Mouse (Mus musculus) spleen, postnatal 36 days (tissue): ENCODE data around the gene Hnrnpl.

Experiments used
- DNase-seq, 2 experiments: peaks; one replicate each; pipeline ENCODE4 v3.0.0; 2022; ENCODE audit warnings: low spot score in 2 of 2, mixed read lengths in 1 of 2

The Hnrnpl gene

GRCm38 (mm10) chr7:28812436-28812835, 4.1 kb downstream of the Hnrnpl start:
- no peak for DNase-seq

- DNase-seq, result no peak
These were observed 4.6 kb downstream of the Hnrnpl start for GRCm38 (mm10) chr7:28812949-28813348.

- DNase-seq, result no peak
These were observed 6.1 kb downstream of the Hnrnpl start for GRCm38 (mm10) chr7:28814306-28815034.

- no peak for DNase-seq
These were observed 6.9 kb downstream of the Hnrnpl start for GRCm38 (mm10) chr7:28815230-28815629.

- DNase-seq, result peak; percentile 69 to 75
These were observed 7.9 kb downstream of the Hnrnpl start for GRCm38 (mm10) chr7:28816201-28816600.

- no peak for DNase-seq
These were observed 8.6 kb downstream of the Hnrnpl start for GRCm38 (mm10) chr7:28816920-28817319.

- DNase-seq, result no peak
These were observed 9.2 kb downstream of the Hnrnpl start for GRCm38 (mm10) chr7:28817524-28817923.

GRCm38 (mm10) chr7:28817957-28818356, 9.6 kb downstream of the Hnrnpl start:
- no peak for DNase-seq

GRCm38 (mm10) chr7:28818436-28818835, 10.1 kb downstream of the Hnrnpl start:
- no peak for DNase-seq

- no peak for DNase-seq
These were observed 10.6 kb downstream of the Hnrnpl start for GRCm38 (mm10) chr7:28818861-28819452.

GRCm38 (mm10) chr7:28819571-28819970, 11.2 kb downstream of the Hnrnpl start:
- DNase-seq, result no peak

GRCm38 (mm10) chr7:28820358-28821260, 12.3 kb downstream of the Hnrnpl start:
- DNase-seq, result no peak

GRCm38 (mm10) chr7:28821261-28821831, 13.0 kb downstream of the Hnrnpl start:
- peak in 1 of 2 experiments; percentile 53 for DNase-seq

- no peak for DNase-seq
These were observed 14.2 kb downstream of the Hnrnpl start for GRCm38 (mm10) chr7:28822556-28822955.

GRCm38 (mm10) chr7:28822993-28823903, 14.9 kb downstream of the Hnrnpl start:
- DNase-seq, result no peak

GRCm38 (mm10) chr7:28823932-28824331, 15.6 kb downstream of the Hnrnpl start:
- no peak for DNase-seq

- peak; percentile 87 to 90 for DNase-seq
These were observed 16.8 kb downstream of the Hnrnpl start, which contains the start of gene Ech1 for GRCm38 (mm10) chr7:28824941-28825685. Ech1 (plus strand) TSS chr7:28825217.

- no peak for DNase-seq
These were observed 17.5 kb downstream of the Hnrnpl start for GRCm38 (mm10) chr7:28825686-28826401.

GRCm38 (mm10) chr7:28826402-28826772, 18.0 kb downstream of the Hnrnpl start:
- no peak for DNase-seq

- no peak for DNase-seq
These were observed 19.0 kb downstream of the Hnrnpl start for GRCm38 (mm10) chr7:28827338-28827737.
